Mouse (Mus musculus) CH12.LX (cell line): ENCODE results near the gene Pex5. TPM values are rescaled to one million over a fixed set of nuclear protein-coding genes. Genes with fewer than 3 reads are reported as not detected.

Experiments used
- DNase-seq: peaks from one replicate; pipeline ENCODE4 v3.0.0-alpha.2; 2013; ENCODE audit errors: extremely low read depth
- H3K27ac ChIP-seq: 2 replicates; pipeline ENCODE4 v1.5.1; 2012; ENCODE audit warnings: low read depth, mild to moderate bottlenecking, control low read depth, moderate library complexity; ENCODE audit not compliant: insufficient read depth
- H3K27me3 ChIP-seq: replicated peaks from 2 replicates; pipeline ENCODE3; 2012; ENCODE audit warnings: inconsistent platforms
- H3K36me3 ChIP-seq, 2 experiments: replicated peaks in 1 of 2; 2 replicates each; pipeline versions ENCODE3 to v1.6.1; 2012; ENCODE audit warnings: inconsistent platforms in 1 of 2, low read length in 1 of 2, mild to moderate bottlenecking in 1 of 2, mixed read lengths in 1 of 2, moderate library complexity in 1 of 2; ENCODE audit not compliant: control insufficient read depth in 1 of 2, insufficient read depth in 1 of 2
- H3K4me1 ChIP-seq, 2 experiments: 2 replicates each; pipeline ENCODE4 v1.6.1; 2012; ENCODE audit warnings: inconsistent platforms in 1 of 2, moderate library complexity in 1 of 2; ENCODE audit not compliant: insufficient read depth in 2 of 2, control insufficient read depth in 1 of 2
- H3K4me2 ChIP-seq: 2 replicates; pipeline ENCODE4 v1.6.1; 2012; ENCODE audit warnings: low read depth, mild to moderate bottlenecking, control low read depth; ENCODE audit not compliant: poor library complexity, insufficient read depth, severe bottlenecking
- H3K4me3 ChIP-seq, 3 experiments: fragments of 150-350 bp in 1 of 3; sonication (generic) in 1 of 3; replicated peaks in 1 of 3; 2 replicates each; pipeline versions ENCODE3 to v1.5.1; 2011 to 2012; ENCODE audit warnings: low read depth in 2 of 3, low read length in 2 of 3, mild to moderate bottlenecking in 2 of 3, moderate library complexity in 2 of 3, control low read depth in 1 of 3, improper control_type of control experiment in 1 of 3, inconsistent platforms in 1 of 3, mixed read lengths in 1 of 3; ENCODE audit not compliant: poor library complexity in 1 of 3
- H3K79me2 ChIP-seq: replicated peaks from 2 replicates; pipeline ENCODE4 v1.6.1; 2012; ENCODE audit warnings: mild to moderate bottlenecking, moderate library complexity; ENCODE audit not compliant: control insufficient read depth, poor library complexity, insufficient read depth, severe bottlenecking; ENCODE audit errors: extremely low read depth
- H3K9ac ChIP-seq: 2 replicates; pipeline ENCODE4 v1.6.1; 2012; ENCODE audit warnings: low read depth, mild to moderate bottlenecking, control low read depth, moderate library complexity; ENCODE audit not compliant: insufficient read depth
- H3K9me3 ChIP-seq: replicated peaks from 2 replicates; pipeline ENCODE3; 2012; ENCODE audit warnings: low read length, inconsistent platforms, mixed read lengths
- BHLHE40 ChIP-seq: IDR thresholded peaks from 2 replicates; pipeline ENCODE4 v1.6.1; 2011; ENCODE audit warnings: mild to moderate bottlenecking, low read depth, low read length, improper control_type of control experiment
- CHD2 ChIP-seq: IDR thresholded peaks from 2 replicates; pipeline ENCODE4 v1.6.1; 2011; ENCODE audit warnings: low read length, improper control_type of control experiment
- ELF1 ChIP-seq: IDR thresholded peaks from 2 replicates; pipeline ENCODE4 v1.6.1; 2014; ENCODE audit warnings: low read depth, mild to moderate bottlenecking, inconsistent platforms, low read length, improper control_type of control experiment
- GABPA ChIP-seq: IDR thresholded peaks from 2 replicates; pipeline ENCODE4 v1.6.1; 2012; ENCODE audit warnings: low read depth, low read length, improper control_type of control experiment, inconsistent platforms; ENCODE audit not compliant: insufficient replicate concordance
- HCFC1 ChIP-seq: IDR thresholded peaks from 2 replicates; pipeline ENCODE4 v1.6.1; 2012; ENCODE audit warnings: low read depth, mild to moderate bottlenecking, inconsistent platforms, low read length, improper control_type of control experiment
- JUND ChIP-seq: conservative IDR thresholded peaks from 2 replicates; pipeline ENCODE4 v1.6.1; 2011; ENCODE audit warnings: low read depth, low read length, improper control_type of control experiment
- MAX ChIP-seq: IDR thresholded peaks from 2 replicates; pipeline ENCODE4 v1.6.1; 2011; ENCODE audit warnings: low read length, improper control_type of control experiment
- MAZ ChIP-seq: IDR thresholded peaks from 2 replicates; pipeline ENCODE4 v1.6.1; 2012; ENCODE audit warnings: low read depth, mild to moderate bottlenecking, inconsistent platforms, low read length, improper control_type of control experiment, moderate library complexity
- MEF2A ChIP-seq: IDR thresholded peaks from 2 replicates; pipeline ENCODE4 v1.6.1; 2014; ENCODE audit warnings: low read depth, mild to moderate bottlenecking, inconsistent platforms, low read length, improper control_type of control experiment, borderline replicate concordance
- MXI1 ChIP-seq: IDR thresholded peaks from 2 replicates; pipeline ENCODE4 v1.6.1; 2011; ENCODE audit warnings: mild to moderate bottlenecking, low read depth, low read length, improper control_type of control experiment
- NELFE ChIP-seq: IDR thresholded peaks from 2 replicates; pipeline ENCODE4 v1.6.1; 2011; ENCODE audit warnings: low read depth, low read length, improper control_type of control experiment
- NRF1 ChIP-seq: IDR thresholded peaks from 2 replicates; pipeline ENCODE4 v1.6.1; 2014; ENCODE audit warnings: low read depth, mild to moderate bottlenecking, inconsistent platforms, low read length, improper control_type of control experiment, moderate library complexity
- POLR2A ChIP-seq: IDR thresholded peaks from 2 replicates; pipeline ENCODE4 v1.6.1; 2011; ENCODE audit warnings: low read depth, mild to moderate bottlenecking, improper control_type of control experiment, low read length
- POLR2AphosphoS2 ChIP-seq: IDR thresholded peaks from 2 replicates; pipeline ENCODE4 v1.6.1; 2011; ENCODE audit warnings: low read depth, low read length, improper control_type of control experiment
- RAD21 ChIP-seq: IDR thresholded peaks from 2 replicates; pipeline ENCODE4 v1.6.1; 2011; ENCODE audit warnings: low read depth, mild to moderate bottlenecking, low read length, improper control_type of control experiment, moderate library complexity
- SIN3A ChIP-seq: IDR thresholded peaks from 2 replicates; pipeline ENCODE4 v1.6.1; 2012; ENCODE audit warnings: low read length, improper control_type of control experiment, inconsistent platforms
- SMC3 ChIP-seq: IDR thresholded peaks from 2 replicates; pipeline ENCODE4 v1.6.1; 2011; ENCODE audit warnings: low read depth, low read length, improper control_type of control experiment
- UBTF ChIP-seq: IDR thresholded peaks from 2 replicates; pipeline ENCODE4 v1.6.1; 2012; ENCODE audit warnings: low read depth, mild to moderate bottlenecking, inconsistent platforms, low read length, improper control_type of control experiment, moderate library complexity
- USF2 ChIP-seq: conservative IDR thresholded peaks from 2 replicates; pipeline ENCODE4 v1.6.1; 2011; ENCODE audit warnings: low read depth, low read length, improper control_type of control experiment
- ZC3H11A ChIP-seq: IDR thresholded peaks from 2 replicates; pipeline ENCODE4 v1.6.1; 2012; ENCODE audit warnings: low read depth, mild to moderate bottlenecking, inconsistent platforms, low read length, improper control_type of control experiment
- dilution Hi-C: fragments of 300-500 bp; cut with MboI; formaldehyde crosslinking; loops from 2 replicates; pipeline ENCODE4 v1.14.3; 2020; ENCODE audit warnings: low sequenced_read_pairs; ENCODE audit not compliant: extremely low pct_unique_long_range_greater_than_20kb, extremely low pct_ligation_motif_present
- in situ Hi-C: fragments of 300-500 bp; cut with MboI; formaldehyde crosslinking; loops from 3 replicates; pipeline ENCODE4 v1.14.3; 2019; ENCODE audit warnings: low sequenced_read_pairs, low pct_ligation_motif_present, low pct_unique_long_range_greater_than_20kb, mixed read lengths
- polyA plus RNA-seq: library from polyadenylated mRNA; unstranded; fragments of >175 nt; gene quantifications from 2 replicates; pipeline ENCODE4 v1.2.1, GENCODE M21; 2012; ENCODE audit warnings: low read depth; ENCODE audit not compliant: insufficient read length
- total RNA-seq, 2 experiments: library from RNA; depleted of rRNA; stranded (reverse); fragments of 300-350 nt in 1 of 2; fragments of >200 nt in 1 of 2; gene quantifications; 2 replicates each; pipeline ENCODE4 v1.2.3; 2012 to 2014

Pex5 gene
- total RNA-seq (2012; rRNA removed) (27.5 and 29.2 TPM in 2 replicates), total RNA-seq (2014; rRNA removed) (24.6 and 29.9 TPM in 2 replicates), polyA plus RNA-seq (21.2 and 22.1 TPM in 2 replicates)

DNA sequence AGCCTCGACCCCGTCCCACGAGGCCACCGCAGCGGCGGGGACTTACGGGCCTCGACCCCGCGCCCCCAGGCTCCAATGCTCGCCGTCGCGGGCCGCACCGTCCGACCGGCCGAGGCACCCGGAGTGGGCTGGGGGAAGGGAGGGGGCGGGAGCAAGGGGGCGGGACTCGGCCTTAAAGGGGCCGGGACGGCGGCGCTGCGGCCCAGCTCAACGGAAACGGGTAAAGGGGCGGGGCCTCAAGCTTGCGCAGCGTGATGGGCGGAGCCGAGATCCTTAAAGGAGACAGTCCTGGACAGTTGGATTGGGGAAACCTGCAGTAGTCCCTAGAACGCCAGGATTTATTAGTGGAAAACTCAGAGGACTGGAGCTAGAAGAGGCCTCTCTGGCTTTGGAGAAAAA, at the start of gene Pex5:
TSS of gene Pex5 (minus strand) at position 141 of the 399 bp plus-strand sequence.
- in situ Hi-C loops = no loop called here
- dilution Hi-C loops = no loop called here
- H3K27me3 ChIP-seq = no peaks in the 10 kb centered on the region

GRCm38 (mm10) chr6:124463881-124464291, 49.0 kb upstream of the Pex5 start:
- Histone ChIP-seq H3K9ac (no peak overlapping the region), H3K4me2 (no peak overlapping the region), H3K79me2 (no peaks in the 10 kb centered on the region), H3K9me3 (no peaks in the 10 kb centered on the region), H3K4me1 (0 out of 4 replicates have a peak, but pooled peaks cover 0 to 2% of the 10 kb centered on the region in 2 experiments), H3K4me3 (no peak overlapping the region), H3K36me3 (no peaks in the 10 kb centered on the region), H3K27ac (no peak overlapping the region), H3K27me3 (peaks cover 81% of the 10 kb centered on the region)
- in situ Hi-C loops = no loop called here
- dilution Hi-C loops = no loop called here
- TF ChIP-seq JUND = no peak
- TF ChIP-seq POLR2A = no peak
- TF ChIP-seq GABPA = no peak
- DNase-seq = no peak

More for the DNA sequence above, at the start of gene Pex5:
- Histone ChIP-seq H3K9ac (peak within 1 kb of the TSS; percentile 84), H3K9me3 (no peaks in the 10 kb centered on the region), H3K4me2 (peak within 1 kb of the TSS; percentile 60), H3K36me3 (peaks cover 5 to 29% of the 10 kb centered on the region in 2 experiments), H3K4me1 (peaks cover 0 to 20% of the 10 kb centered on the region in 2 experiments; a peak in 2 of 4 replicates), H3K79me2 (0 out of 2 replicates have a peak, but pooled peaks cover 2% of the 10 kb centered on the region), H3K4me3 (peak within 1 kb of the TSS; percentile 81 to 87 (median 83)), H3K27ac (no peak within 1 kb of the TSS)
- TF ChIP-seq UBTF (no peak), HCFC1 (peak; percentile 66), ELF1 (no peak), SMC3 (no peak), JUND (no peak), POLR2AphosphoS2 (peak; percentile 70), NRF1 (peak; percentile 66), CHD2 (peak; percentile 45; the same call in 1 of the 2 replicates), SIN3A (peak; percentile 74; the same call in 1 of the 2 replicates), POLR2A (peak; percentile 56), MXI1 (peak; percentile 56), ZC3H11A (no peak), NELFE (peak; percentile 51; the same call in 1 of the 2 replicates), GABPA (no peak), RAD21 (no peak), USF2 (no peak), MEF2A (no peak), MAX (no peak), BHLHE40 (no peak), MAZ (0 out of 2 replicates have a peak, but pooled peaks have one; percentile 37)
- DNase-seq = peak; percentile 91
